Mouse (Mus musculus): Measurements from ENCODE around the gene Aldh3b3. TPM values are rescaled to one million over a fixed set of nuclear protein-coding genes. Genes with fewer than 3 reads are reported as not detected.
"Not testable (repeated sequence)": the region's sequence is repeated elsewhere in the genome, so short reads cannot be mapped to it uniquely, and the experiment has no call there.

The Aldh3b3 gene
- total RNA-seq, 2 experiments from 2014 or later: 0.11 TPM; not detected in 1

GRCm38 (mm10) chr19:3942986-3943735, 15.3 kb upstream of the Aldh3b3 start:
- no peak for TF ChIP-seq CTCF (IDR thresholded peaks at IDR 0.05)
- intact Hi-C loops (cut with DNase I): no loop called here
- no peak overlapping the region for H3K4me3 ChIP-seq
- no peak for DNase-seq (ENCODE audit: extremely low spot score in 1 of 2, low spot score in 2 of 2)
- no peak overlapping the region for H3K27ac ChIP-seq

DNA sequence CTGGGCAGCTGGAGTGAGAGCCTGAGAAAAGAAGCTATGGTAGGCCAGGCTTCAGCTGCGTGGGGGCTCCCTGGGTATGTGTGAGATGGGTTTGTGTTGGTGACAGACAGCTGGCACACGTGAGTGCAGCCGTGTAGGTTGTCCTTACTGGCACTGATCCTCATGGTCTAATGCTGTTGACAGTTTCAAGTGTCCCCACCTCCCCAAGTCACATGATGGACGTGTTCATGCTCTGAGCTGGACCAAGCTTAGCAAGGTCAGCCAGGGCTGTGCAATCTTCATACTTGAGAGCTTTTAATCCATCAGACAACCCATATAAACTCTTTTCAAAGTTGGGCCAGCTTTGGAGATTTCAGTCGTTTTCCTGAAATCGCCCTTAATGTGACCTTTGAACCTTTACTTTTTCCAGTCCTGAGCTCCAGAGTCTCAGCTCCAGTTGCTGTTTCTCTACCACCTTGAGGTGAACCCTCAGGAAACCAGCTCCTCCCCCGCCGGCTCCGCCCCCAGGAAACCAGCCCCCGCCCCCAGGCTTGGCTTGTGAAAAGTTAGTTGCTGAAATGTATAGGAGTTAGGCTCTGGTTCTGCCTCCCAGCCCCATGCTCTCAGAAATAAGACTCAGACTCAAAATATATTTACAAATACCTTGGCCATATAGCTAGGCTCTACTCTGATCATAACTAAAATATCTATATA, 12.4 kb upstream of the Aldh3b3 start:
- DNase-seq (ENCODE audit: extremely low spot score in 1 of 2, low spot score in 2 of 2): no peak
- intact Hi-C loops (cut with DNase I): loop anchor here (2.0 kb wide), 2 partner anchors 35 to 67 kb away; partner anchors contain the start of gene Ndufv1
- TF ChIP-seq CTCF (IDR thresholded peaks at IDR 0.05): no peak
- H3K4me3 ChIP-seq: no peak overlapping the region
- no peak overlapping the region for H3K27ac ChIP-seq

DNA sequence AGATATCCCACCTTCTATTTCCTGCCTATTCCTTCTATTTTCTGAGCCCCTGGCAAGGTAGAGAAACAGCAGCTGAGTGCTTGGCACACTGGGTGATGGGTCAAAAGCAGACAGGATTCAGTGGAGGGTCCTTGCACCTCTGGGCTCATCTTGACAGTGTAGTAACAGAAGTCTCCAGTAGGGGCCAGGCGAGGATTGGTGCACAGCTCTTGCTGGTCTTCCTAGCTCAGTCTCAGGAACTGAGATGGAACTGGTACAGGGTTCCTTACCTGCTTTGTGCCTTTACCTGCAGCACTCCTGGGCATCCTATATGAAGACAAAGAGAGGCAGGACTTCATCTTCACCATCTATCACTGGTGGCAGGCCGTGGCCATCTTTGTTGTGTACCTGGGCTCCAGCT, 11.7 kb upstream of the Aldh3b3 start:
- DNase-seq (ENCODE audit: extremely low spot score in 1 of 2, low spot score in 2 of 2): peak; percentile 63 to 72
- Histone ChIP-seq H3K27ac (no peak overlapping the region), H3K4me3 (no peak overlapping the region)
- intact Hi-C loops (cut with DNase I): loop anchor here (2.0 kb wide), 2 partner anchors 34 to 66 kb away; partner anchors contain the start of gene Ndufv1
- TF ChIP-seq CTCF (IDR thresholded peaks at IDR 0.05): peak; percentile 99

DNA sequence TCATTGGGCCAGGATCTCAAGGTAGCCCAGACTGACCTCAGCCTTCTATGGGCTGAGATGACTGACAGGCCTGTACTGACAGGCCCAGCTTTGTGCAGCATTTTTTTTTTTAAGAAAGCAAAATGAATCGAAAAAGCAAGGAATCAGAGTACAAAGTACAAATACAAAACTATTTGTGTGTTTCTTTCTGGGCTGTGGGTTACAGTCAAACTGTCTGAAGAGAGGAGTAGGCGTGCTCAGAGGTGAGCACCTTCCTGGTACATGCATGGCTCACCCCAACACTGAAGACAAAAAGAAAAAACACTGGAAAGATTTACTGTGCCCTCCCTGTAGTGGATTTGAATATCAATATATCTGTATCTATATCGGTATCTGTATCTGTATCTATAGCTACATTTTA, 10.6 kb upstream of the Aldh3b3 start:
- intact Hi-C loops (cut with DNase I): loop anchor here (2.0 kb wide), 2 partner anchors 33 to 65 kb away; partner anchors contain the start of gene Ndufv1

DNA sequence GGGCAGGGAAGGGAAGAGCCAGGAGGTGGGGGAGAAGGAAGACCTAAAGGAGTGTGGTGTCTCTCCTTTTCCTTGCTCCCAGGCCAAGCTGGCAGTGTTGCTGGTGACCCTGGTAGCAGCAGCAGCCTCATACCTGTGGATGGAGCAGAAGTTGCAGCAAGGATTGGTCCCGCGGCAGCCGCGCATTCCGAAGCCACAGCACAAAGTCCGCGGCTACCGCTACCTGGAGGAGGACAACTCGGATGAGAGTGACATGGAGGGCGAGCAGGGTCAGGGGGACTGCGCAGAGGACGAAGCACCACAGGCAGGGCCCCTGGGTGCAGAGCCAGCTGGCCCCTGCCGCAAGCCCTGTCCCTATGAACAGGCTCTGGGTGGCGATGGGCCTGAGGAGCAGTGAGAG, 9.9 kb upstream of the Aldh3b3 start:
- no peak for TF ChIP-seq CTCF (IDR thresholded peaks at IDR 0.05)
- intact Hi-C loops (cut with DNase I): no loop called here

More for the DNA sequence above, 10.6 kb upstream of the Aldh3b3 start:
- no peak for DNase-seq (ENCODE audit: extremely low spot score in 1 of 2, low spot score in 2 of 2)
- Histone ChIP-seq H3K4me3 (no peak overlapping the region), H3K27ac (no peak overlapping the region)
- no peak for TF ChIP-seq CTCF (IDR thresholded peaks at IDR 0.05)

GRCm38 (mm10) chr19:3950331-3950730, 8.1 kb upstream of the Aldh3b3 start:
- Histone ChIP-seq H3K4me3 (no peak overlapping the region), H3K27ac (no peak overlapping the region)
- no peak for TF ChIP-seq CTCF (IDR thresholded peaks at IDR 0.05)
- DNase-seq (ENCODE audit: extremely low spot score in 1 of 2, low spot score in 2 of 2): no peak
- intact Hi-C loops (cut with DNase I): loop anchor here (10.0 kb wide), 1 partner anchor 134 kb away; the partner anchor contains the start of gene Cabp2

More for the DNA sequence above, 9.9 kb upstream of the Aldh3b3 start:
- Histone ChIP-seq H3K27ac (no peak overlapping the region), H3K4me3 (no peak overlapping the region)
- DNase-seq (ENCODE audit: extremely low spot score in 1 of 2, low spot score in 2 of 2): no peak

DNA sequence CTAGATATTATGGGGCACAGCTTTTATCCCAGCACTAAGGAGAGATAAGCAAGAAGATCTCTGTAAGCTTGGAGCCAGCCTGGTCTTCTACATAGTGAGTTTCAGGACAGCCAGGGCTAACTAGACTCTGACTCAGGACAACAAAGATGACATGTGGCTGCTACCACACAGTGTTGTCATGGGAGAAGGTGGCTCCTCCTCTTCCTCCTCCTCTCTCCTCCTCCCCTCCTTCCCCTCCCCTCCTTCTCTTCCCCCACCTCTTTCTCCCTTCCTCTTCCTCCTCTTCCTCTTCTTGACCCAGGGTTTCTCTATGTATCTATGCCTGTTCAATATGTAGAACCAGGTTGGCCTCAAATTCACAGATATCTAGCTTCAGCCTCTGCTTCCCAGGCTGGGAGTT, 7.0 kb upstream of the Aldh3b3 start:
- no peak for DNase-seq (ENCODE audit: extremely low spot score in 1 of 2, low spot score in 2 of 2)
- H3K4me3 ChIP-seq: no peak overlapping the region
- intact Hi-C loops (cut with DNase I): loop anchor here (10.0 kb wide), 1 partner anchor 133 kb away; the partner anchor contains the start of gene Cabp2
- TF ChIP-seq CTCF (IDR thresholded peaks at IDR 0.05): no peak
- no peak overlapping the region for H3K27ac ChIP-seq

DNA sequence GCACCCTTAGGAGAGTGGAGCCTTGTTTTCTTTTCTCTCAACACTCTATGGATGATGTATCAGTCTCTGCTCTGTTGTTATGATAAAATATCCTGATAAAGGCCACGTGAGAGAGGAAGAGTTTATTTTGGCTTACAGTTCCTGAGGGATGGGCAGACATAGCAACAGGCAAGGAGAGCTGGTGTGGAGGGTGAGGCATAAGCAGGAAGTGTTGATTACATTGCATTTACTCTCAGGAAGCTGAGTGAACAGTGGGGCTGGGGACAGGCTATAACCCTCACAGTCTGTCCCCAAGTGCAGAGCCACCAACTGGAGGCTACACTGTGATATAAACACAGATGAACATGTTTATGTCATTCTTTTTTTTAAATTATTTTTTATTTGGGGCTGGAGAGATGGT, 6.3 kb upstream of the Aldh3b3 start:
- DNase-seq (ENCODE audit: extremely low spot score in 1 of 2, low spot score in 2 of 2): no peak
- TF ChIP-seq CTCF (IDR thresholded peaks at IDR 0.05): no peak
- intact Hi-C loops (cut with DNase I): loop anchor here (10.0 kb wide), 1 partner anchor 133 kb away; the partner anchor contains the start of gene Cabp2
- Histone ChIP-seq H3K27ac (no peak overlapping the region), H3K4me3 (no peak overlapping the region)

GRCm38 (mm10) chr19:3955033-3955432, 3.4 kb upstream of the Aldh3b3 start:
- Histone ChIP-seq H3K4me3 (no peak overlapping the region), H3K27ac (no peak overlapping the region)
- no peak for DNase-seq (ENCODE audit: extremely low spot score in 1 of 2, low spot score in 2 of 2)
- intact Hi-C loops (cut with DNase I): loop anchor here (10.0 kb wide), 1 partner anchor 130 kb away; the partner anchor contains the start of gene Cabp2
- TF ChIP-seq CTCF (IDR thresholded peaks at IDR 0.05): no peak

GRCm38 (mm10) chr19:3955804-3956203, 2.6 kb upstream of the Aldh3b3 start:
- intact Hi-C loops (cut with DNase I): loop anchor here (10.0 kb wide), 1 partner anchor 129 kb away; the partner anchor contains the start of gene Cabp2
- no peak for DNase-seq (ENCODE audit: extremely low spot score in 1 of 2, low spot score in 2 of 2)
- Histone ChIP-seq H3K4me3 (no peak overlapping the region), H3K27ac (no peak overlapping the region)
- TF ChIP-seq CTCF (IDR thresholded peaks at IDR 0.05): no peak

DNA sequence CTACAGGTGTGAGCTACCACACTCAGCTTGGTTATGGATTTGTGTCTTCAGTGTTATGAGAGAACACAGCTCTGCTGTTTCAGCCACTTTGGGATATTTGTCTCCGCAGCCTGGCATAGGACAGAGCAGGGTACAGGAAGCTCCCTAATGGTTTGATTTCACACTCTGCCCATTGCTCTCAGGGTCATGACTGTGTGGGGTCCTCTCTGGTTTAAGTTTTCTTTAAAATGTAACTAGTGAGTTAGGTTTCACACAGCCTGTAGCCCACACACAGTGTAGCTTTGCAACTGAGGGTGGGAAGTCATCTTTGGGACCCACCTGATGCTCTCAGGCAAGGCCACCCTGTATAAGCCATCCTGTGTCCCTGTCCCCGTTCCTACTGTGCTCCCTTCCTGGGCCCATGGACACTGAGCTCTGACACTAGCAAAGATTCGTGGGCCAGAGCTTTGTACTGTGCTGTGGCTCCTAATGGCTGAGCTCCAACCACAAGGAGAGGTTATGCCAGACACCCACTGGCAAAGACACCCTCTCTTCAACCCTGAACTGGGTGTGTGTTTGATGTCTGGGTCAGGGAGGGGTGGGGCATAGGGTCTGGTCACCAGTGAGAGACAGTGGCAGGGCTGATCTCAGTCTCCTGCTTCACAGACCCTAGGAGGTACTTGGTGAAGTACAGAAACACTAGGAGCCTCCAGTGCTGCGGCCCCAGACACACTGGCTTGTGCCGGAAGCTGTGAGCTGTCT, 979 bp upstream of the Aldh3b3 start:
- not testable (repeated sequence) for DNase-seq (ENCODE audit: extremely low spot score in 1 of 2, low spot score in 2 of 2); H3K4me3 ChIP-seq; H3K27ac ChIP-seq
- intact Hi-C loops (cut with DNase I): loop anchor here (10.0 kb wide), 1 partner anchor 127 kb away; the partner anchor contains the start of gene Cabp2

Data from left cerebral cortex, adult 2 months (tissue).